Mouse (Mus musculus): ENCODE results near the gene Lmtk3. TPM values are rescaled to one million over a fixed set of nuclear protein-coding genes. Genes with fewer than 3 reads are reported as not detected.

Lmtk3 gene
- total RNA-seq, 2 experiments from 2014 or later = not detected

GRCm38 (mm10) chr7:45805941-45806340, 22.4 kb downstream of the Lmtk3 start:
- ATAC-seq (ENCODE audit: poor library complexity, severe bottlenecking) = no peak

- no peak for ATAC-seq (ENCODE audit: poor library complexity, severe bottlenecking)
These were observed 24.9 kb downstream of the Lmtk3 start for GRCm38 (mm10) chr7:45808471-45808870.

DNA sequence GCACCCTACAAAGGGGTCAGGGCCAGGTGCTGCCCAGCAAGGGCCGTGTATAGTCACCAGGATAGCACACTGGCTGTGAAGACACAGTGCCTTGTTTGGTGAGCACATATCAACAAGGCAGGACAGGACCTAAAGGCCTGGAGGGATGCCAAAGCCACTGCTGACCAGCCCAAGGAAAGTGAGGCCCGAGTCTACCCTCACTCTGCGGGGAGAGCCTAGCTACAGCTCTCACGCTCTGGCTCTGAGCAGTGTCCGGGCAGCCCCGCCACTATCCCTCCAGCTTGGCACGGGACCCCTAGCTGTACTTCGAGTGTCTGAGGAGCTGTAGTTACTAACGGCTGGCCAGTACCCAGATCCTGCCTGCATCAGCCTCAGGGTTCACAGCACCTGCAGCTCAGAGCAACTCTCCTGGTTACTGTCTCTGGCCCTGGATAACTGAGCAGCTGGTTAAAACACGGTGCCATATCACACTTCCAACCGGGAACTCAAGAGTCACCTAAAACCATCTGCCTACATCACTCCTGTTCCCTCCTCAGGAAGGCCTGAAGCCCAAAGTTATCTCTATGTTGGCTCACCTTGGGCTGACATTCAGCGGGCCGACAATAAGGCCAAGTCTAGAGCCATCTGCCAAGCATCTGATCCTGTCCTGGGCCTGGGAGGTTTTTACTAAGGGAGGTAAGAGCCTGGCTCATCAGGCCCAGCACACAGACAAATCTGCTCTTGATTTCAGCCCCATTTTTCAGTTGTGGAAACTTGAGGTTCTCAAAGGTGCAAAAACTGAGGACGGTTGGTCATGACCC, 25.9 kb downstream of the Lmtk3 start:
- ATAC-seq (ENCODE audit: poor library complexity, severe bottlenecking) = no peak

- ATAC-seq (ENCODE audit: poor library complexity, severe bottlenecking) = no peak
These were observed 29.4 kb downstream of the Lmtk3 start for GRCm38 (mm10) chr7:45812921-45813320.

- peak; percentile 95 for ATAC-seq (ENCODE audit: poor library complexity, severe bottlenecking)
These were observed 30.5 kb downstream of the Lmtk3 start, which contains the start of gene Cyth2 for GRCm38 (mm10) chr7:45813787-45814779. Gene Cyth2 (minus strand): TSS chr7:45814581.

- ATAC-seq (ENCODE audit: poor library complexity, severe bottlenecking) = no peak
These were observed 31.3 kb downstream of the Lmtk3 start for GRCm38 (mm10) chr7:45814841-45815240.

GRCm38 (mm10) chr7:45815323-45815983, 31.9 kb downstream of the Lmtk3 start:
- ATAC-seq (ENCODE audit: poor library complexity, severe bottlenecking) = no peak

DNA sequence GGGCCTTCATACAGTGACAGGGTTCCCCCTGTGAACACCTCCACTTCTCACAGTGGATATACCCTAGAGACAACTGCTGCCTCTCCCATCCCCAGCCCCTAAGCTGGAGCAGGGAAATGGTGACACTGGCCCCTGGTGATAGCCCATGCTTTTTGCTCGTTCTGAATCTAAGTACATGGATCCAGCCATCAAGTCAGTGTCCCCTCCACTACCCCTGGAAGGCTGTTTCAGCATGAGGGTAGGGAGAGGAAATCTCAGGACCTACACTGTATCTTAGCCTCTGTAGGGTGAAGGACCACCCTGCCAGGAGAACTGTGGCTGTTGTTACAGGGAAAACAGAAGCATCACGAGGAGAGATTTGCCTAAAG, 32.4 kb downstream of the Lmtk3 start:
- ATAC-seq (ENCODE audit: poor library complexity, severe bottlenecking) = no peak

DNA sequence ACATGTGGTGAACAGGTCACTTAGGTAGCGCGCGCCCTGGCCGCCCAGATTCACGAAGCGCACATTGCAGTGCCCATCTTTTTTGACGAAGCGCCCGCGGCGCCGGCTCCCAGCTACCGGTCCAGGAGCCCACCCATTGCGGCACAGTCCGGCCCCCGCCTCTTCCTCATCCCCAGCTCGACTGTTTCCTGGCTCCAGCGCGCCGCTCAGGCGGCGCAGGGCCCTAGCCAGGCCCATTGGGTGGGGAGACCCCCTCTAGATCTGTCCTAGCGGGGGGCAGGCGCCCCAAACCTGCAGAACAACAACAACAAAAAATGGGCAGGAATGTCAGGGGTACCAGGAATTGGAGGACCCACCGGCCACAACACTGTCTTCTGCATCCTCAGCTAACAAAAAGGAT, 36.3 kb downstream of the Lmtk3 start:
- no peak for ATAC-seq (ENCODE audit: poor library complexity, severe bottlenecking)

DNA sequence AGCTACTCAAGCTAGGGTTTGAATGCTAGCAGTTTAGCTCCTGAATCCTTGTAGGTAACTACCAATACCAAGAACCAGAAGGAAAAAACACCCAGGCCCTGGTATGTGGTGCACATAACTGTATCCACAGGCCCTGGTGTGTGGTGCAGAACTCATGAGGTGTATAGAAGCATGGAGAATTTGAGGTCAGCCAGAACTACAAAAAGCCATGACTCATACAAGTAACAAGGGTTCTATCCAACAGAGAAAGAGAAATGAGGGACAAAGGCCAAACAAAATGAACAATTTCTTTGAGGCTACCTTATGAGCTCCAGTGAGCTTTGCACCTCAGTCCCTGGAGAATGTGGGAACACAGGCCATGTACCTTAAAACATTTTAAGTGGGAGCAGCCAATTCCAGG, 37.4 kb downstream of the Lmtk3 start:
- ATAC-seq (ENCODE audit: poor library complexity, severe bottlenecking) = no peak

GRCm38 (mm10) chr7:45824598-45824997, 41.1 kb downstream of the Lmtk3 start, which contains the start of gene Kcnj14:
Gene Kcnj14 (minus strand): TSS chr7:45824782.
- no peak for ATAC-seq (ENCODE audit: poor library complexity, severe bottlenecking)

GRCm38 (mm10) chr7:45826631-45827030, 43.1 kb downstream of the Lmtk3 start:
- ATAC-seq (ENCODE audit: poor library complexity, severe bottlenecking) = no peak

DNA sequence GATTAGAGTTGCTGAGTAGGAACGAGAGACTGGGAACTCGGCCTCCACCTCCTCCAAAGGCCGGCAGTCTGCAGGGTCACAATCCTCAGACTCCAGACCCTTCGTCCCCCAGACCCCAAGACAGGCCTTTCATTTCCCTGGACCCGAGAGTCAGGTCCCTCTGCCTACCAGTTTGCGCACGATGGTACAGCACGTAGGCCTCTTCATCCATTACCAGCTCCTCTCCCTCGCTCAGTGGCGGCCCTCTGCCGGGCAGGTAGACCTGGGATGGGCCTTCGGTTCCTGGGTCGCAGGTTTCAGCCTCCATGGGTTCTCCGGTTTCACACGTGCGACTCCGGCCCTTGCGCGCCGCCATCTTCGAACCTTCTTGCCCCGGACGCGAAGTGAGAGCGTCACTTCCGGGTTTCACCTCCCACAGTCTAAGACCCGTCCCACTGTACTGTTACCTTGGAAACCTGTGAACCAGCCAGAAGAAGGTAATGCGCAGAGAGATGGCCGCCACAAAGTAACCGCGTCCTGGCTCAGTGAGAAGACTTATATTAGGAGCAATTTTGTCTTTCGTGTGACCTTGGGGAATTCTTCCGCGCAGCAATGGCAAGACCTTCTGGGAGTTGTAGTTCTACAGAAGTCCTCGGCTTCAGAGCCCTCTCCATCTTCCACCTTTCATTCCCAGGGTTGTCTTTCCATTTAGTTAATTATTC, 47.0 kb downstream of the Lmtk3 start, which contains the start of gene Grwd1:
TSS of gene Grwd1 (minus strand) at position 518 of the 701 bp plus-strand sequence.
- ATAC-seq (ENCODE audit: poor library complexity, severe bottlenecking) = peak; percentile 98

GRCm38 (mm10) chr7:45831128-45831525, 47.6 kb downstream of the Lmtk3 start:
- no peak for ATAC-seq (ENCODE audit: poor library complexity, severe bottlenecking)

- no peak for ATAC-seq (ENCODE audit: poor library complexity, severe bottlenecking)
These were observed 48.9 kb downstream of the Lmtk3 start for GRCm38 (mm10) chr7:45832428-45832827.

DNA sequence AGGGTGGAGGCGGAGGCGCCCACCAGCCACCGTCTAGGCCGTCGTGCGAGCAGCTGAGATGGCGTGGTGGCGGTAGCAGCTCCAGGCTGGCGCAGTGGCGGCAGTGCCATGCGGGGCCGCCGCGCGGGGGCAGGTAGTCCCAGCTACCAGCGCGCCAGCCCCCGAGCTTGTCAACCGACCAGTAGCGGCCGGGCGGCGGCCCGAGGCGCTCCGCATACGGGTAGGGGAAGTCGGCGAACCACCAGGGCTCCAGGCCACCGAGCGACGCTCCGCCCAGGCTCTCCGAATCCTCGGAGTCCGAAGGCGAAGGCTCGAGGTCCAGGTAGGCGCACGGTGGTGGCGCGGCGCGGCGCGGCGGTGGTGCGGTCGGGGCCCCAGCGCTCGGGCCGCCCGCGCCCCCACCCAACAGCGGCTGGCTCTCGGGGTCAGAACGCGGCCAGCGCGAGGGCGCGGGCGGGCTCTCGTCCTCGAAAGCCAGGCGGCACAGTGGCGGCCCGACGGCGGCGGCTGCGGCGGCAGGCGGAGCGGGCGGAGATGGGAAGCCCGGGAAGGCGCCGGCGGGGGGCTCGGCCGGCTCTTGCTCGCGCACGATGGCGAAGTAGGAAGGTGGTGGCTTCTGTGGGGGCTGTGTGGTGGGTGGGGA, 49.7 kb downstream of the Lmtk3 start:
- ATAC-seq (ENCODE audit: poor library complexity, severe bottlenecking) = no peak

DNA sequence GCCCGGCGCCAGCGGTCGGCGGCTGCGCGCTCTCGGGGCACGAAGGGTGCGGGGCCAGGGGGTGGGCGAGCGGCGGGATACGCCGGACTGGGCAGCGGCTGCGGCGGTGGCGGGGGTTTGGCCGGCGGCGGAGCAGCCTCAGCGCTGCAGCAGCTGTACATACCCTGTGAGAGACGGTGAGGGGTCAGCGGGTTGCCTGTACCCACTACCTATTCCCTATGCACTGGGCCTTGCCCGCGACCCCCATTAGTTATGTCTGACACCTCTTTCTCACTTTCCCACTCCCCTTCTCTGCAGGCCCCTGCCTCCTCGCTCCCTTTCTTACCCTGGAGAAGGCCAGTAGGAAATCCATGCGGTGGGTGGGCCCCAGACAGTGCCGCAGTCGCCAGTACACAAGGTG, 50.4 kb downstream of the Lmtk3 start:
- ATAC-seq (ENCODE audit: poor library complexity, severe bottlenecking) = no peak

DNA sequence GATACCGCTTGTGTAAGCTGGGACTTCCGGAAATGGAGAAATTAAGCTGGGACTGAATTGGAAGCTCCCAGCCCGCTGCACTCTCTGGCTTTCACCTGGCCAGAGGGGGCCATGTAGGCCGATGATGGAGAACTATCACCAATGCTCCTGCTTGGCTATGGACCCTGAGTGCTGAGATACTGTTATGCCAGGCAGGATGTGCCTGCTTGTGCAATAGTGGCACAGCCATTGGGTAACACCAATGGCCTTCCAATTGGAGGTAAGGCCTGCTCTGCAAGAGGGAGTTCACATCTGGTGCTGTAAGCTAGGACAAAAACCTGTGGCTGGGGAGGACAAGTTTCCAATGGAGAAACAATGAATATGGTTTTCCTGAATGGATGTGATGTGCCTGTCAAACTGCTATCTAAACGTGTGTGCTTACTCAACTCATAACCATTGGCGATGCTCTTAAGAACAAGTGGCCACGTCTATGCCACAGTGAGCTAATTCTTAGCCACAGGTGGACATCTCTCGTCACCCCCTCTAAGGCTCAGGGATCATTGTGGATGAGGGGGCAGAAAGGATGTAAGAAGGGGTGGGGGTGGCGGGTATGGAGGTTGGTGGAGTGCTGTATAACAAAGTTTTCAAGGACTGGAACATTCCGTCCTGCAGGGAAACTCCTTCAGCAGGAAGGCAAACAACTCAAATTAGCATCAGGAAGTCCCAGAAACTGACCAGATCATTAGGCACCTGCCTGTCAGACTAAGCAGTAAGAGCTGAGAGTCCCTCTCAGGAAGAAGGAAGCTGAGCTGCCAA, 59.6 kb downstream of the Lmtk3 start:
- ATAC-seq (ENCODE audit: poor library complexity, severe bottlenecking) = no peak

- no peak for ATAC-seq (ENCODE audit: poor library complexity, severe bottlenecking)
These were observed 65.0 kb downstream of the Lmtk3 start for GRCm38 (mm10) chr7:45848447-45849027.

Data from megakaryocyte, adult 5-6 weeks (primary cell).